Mouse (Mus musculus) bone marrow, adult 2 months (tissue): ENCODE results near the gene Rbm47. TPM values are rescaled to one million over a fixed set of nuclear protein-coding genes. Genes with fewer than 3 reads are reported as not detected.

Experiments used
- H3K27ac ChIP-seq: fragments of 200-500 bp; 2 replicates; pipeline ENCODE4 v1.5.1; 2012; ENCODE audit warnings: low read depth, mild to moderate bottlenecking, control low read depth, inconsistent platforms, low read length; ENCODE audit not compliant: control insufficient read depth, poor library complexity, insufficient read depth
- H3K4me1 ChIP-seq: fragments of 200-500 bp; 2 replicates; pipeline ENCODE4 v1.6.1; 2011; ENCODE audit warnings: low read length; ENCODE audit not compliant: control insufficient read depth, insufficient read depth
- H3K4me3 ChIP-seq: fragments of 200-500 bp; replicated peaks from 2 replicates; pipeline ENCODE3; 2011; ENCODE audit warnings: mild to moderate bottlenecking, low read depth, low read length, control low read depth; ENCODE audit not compliant: control insufficient read depth
- CTCF ChIP-seq: fragments of 200-500 bp; IDR thresholded peaks from 2 replicates; pipeline ENCODE4 v1.5.1; 2011; ENCODE audit warnings: low read length, control low read depth; ENCODE audit not compliant: control insufficient read depth, insufficient read depth
- POLR2A ChIP-seq: fragments of 200-500 bp; IDR thresholded peaks from 2 replicates; pipeline ENCODE4 v1.6.1; 2011; ENCODE audit warnings: low read depth, mild to moderate bottlenecking, control low read depth, low read length, borderline replicate concordance; ENCODE audit not compliant: control insufficient read depth
- whole genome bisulfite sequencing: fragments of 180-500 bp; shearing (Covaris S2); methylation state at CpG from one replicate; pipeline ENCODE4 v1.1.7; 2018; 5-methylcytosine and 5-hydroxymethylcytosine counted together
- polyA plus RNA-seq: library from polyadenylated mRNA; stranded (reverse); fragments of >200 nt; gene quantifications from 2 replicates; pipeline ENCODE4 v1.2.4, GENCODE M21; 2011; ENCODE audit warnings: low replicate concordance; ENCODE audit not compliant: missing spikeins, insufficient read depth, insufficient read length

Rbm47 gene
- polyA plus RNA-seq, 1 experiment = 4.9 TPM

- 3% methylated on average over 37 of the region's 37 CpGs for WGBS
Observed at GRCm38 (mm10) chr5:66151301-66152188, 21.4 kb downstream of the Rbm47 start.

GRCm38 (mm10) chr5:66150706-66151300 lies 22.1 kb downstream of the Rbm47 start:
- Histone ChIP-seq H3K4me1 (peaks cover 4% of the 10 kb centered on the region; the same call in 1 of the 2 replicates), H3K4me3 (peak overlapping the region; percentile 68), H3K27ac (peak overlapping the region; percentile 94)
- TF ChIP-seq CTCF (no peak), POLR2A (no peak)
- under 1% methylated on average over 43 of the region's 43 CpGs for WGBS

More at GRCm38 (mm10) chr5:66151301-66152188, 21.4 kb downstream of the Rbm47 start:
- Histone ChIP-seq H3K27ac (peak overlapping the region; percentile 94), H3K4me1 (peaks cover 4% of the 10 kb centered on the region; the same call in 1 of the 2 replicates), H3K4me3 (peak overlapping the region; percentile 68)
- TF ChIP-seq CTCF (no peak), POLR2A (no peak; the same call in 1 of the 2 replicates)

DNA sequence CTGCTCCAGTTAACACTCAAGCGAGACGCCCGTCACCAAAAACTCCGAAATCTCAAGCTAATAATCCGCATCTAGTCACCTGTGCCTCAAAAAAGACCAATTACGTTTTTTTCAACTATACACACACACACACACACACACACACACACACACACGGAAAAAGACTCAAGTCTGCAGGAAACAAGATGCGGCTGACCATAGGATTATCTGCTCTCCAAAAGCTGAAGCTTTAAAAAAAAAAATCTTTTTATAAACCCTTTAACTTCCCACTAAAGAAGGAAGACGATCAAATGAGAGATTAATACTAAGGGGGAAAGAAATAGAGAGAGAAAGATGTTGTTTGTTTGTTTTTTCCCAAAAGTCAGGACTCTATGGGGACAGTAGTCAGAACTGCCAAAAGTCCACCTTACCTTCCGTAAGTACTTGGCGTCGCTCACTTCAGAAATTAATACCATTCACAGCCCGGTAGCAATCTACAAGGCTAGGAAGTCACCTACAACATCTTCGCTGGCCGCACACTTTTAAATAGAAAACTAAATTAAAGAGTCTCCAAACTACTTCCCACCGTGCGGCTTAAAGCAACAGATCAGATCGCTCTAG lies 22.7 kb downstream of the Rbm47 start:
- Histone ChIP-seq H3K27ac (peak overlapping the region; percentile 94; the same call in 1 of the 2 replicates), H3K4me1 (peaks cover 4% of the 10 kb centered on the region; the same call in 1 of the 2 replicates), H3K4me3 (peak overlapping the region; percentile 68)
- 2% methylated on average over 18 of the region's 18 CpGs for WGBS
- no peak for TF ChIP-seq POLR2A

GRCm38 (mm10) chr5:66149571-66149970 lies 23.3 kb downstream of the Rbm47 start:
- TF ChIP-seq POLR2A = no peak
- no peak for TF ChIP-seq CTCF
- Histone ChIP-seq H3K4me1 (peaks cover 4% of the 10 kb centered on the region; the same call in 1 of the 2 replicates), H3K4me3 (no peak overlapping the region), H3K27ac (no peak overlapping the region)
- WGBS = 34% methylated on average over 3 of the region's 3 CpGs

GRCm38 (mm10) chr5:66149111-66149510 lies 23.8 kb downstream of the Rbm47 start:
- TF ChIP-seq CTCF = no peak
- Histone ChIP-seq H3K4me1 (peaks cover 4% of the 10 kb centered on the region; the same call in 1 of the 2 replicates), H3K4me3 (no peak overlapping the region), H3K27ac (no peak overlapping the region)
- WGBS = 65% methylated on average over 2 of the region's 2 CpGs

DNA sequence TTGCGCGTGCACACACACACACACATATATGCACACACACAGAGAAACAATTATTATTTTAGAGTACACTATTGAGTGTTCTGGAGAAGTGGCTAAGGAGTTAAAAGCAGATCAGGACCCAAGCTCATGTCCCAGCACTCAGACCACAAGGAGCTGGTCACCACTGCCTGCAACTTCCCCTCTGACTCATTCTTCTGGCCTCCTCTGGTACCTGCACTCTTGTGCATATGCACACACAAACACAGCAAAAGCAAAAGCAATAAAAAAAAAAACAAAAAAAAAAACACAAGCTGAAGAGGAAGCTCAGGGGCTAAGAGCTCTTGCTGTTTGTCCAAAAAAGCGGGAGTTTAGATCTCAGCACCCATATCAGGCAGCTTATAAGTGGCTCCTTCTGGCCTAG lies 25.6 kb downstream of the Rbm47 start:
- Histone ChIP-seq H3K4me3 (no peak overlapping the region), H3K27ac (no peak overlapping the region), H3K4me1 (peaks cover 5% of the 10 kb centered on the region; the same call in 1 of the 2 replicates)
- TF ChIP-seq POLR2A (no peak), CTCF (no peak)
- WGBS = 81% methylated on average over 3 of the region's 3 CpGs

- peaks cover 3% of the 10 kb centered on the region; the same call in 1 of the 2 replicates for H3K4me1 ChIP-seq
- 70% methylated on average over 5 of the region's 5 CpGs for WGBS
- no peak overlapping the region for H3K4me3 ChIP-seq
- no peak overlapping the region for H3K27ac ChIP-seq
- TF ChIP-seq CTCF (no peak), POLR2A (no peak)
Observed at GRCm38 (mm10) chr5:66145583-66145982, 27.3 kb downstream of the Rbm47 start.

- no peak for TF ChIP-seq POLR2A
- TF ChIP-seq CTCF = no peak
- no peak overlapping the region for H3K27ac ChIP-seq
- WGBS = 61% methylated on average over 14 of the region's 14 CpGs
- H3K4me1 ChIP-seq = peaks cover 7% of the 10 kb centered on the region
- H3K4me3 ChIP-seq = no peak overlapping the region
Observed at GRCm38 (mm10) chr5:66143093-66144032, 29.6 kb downstream of the Rbm47 start.
